Mouse (Mus musculus): ENCODE results near the gene Slfn5.
"Not testable (repeated sequence)": the region's sequence is repeated elsewhere in the genome, so short reads cannot be mapped to it uniquely, and the experiment has no call there.

Gene Slfn5

GRCm38 (mm10) chr11:82950736-82951481 is at the start of gene Slfn5:
Slfn5 (plus strand) TSS chr11:82951349.
- DNase-seq (ENCODE audit: low spot score): no peak

- DNase-seq (ENCODE audit: low spot score): no peak
These were observed 49.4 kb upstream of the Slfn5 start for GRCm38 (mm10) chr11:82901606-82902310.

GRCm38 (mm10) chr11:82904952-82905351 is 46.2 kb upstream of the Slfn5 start:
- DNase-seq (ENCODE audit: low spot score): no peak

- DNase-seq (ENCODE audit: low spot score): no peak
These were observed 45.3 kb upstream of the Slfn5 start for GRCm38 (mm10) chr11:82905816-82906215.

- DNase-seq (ENCODE audit: low spot score): peak; percentile 75
These were observed 43.2 kb upstream of the Slfn5 start, which contains the start of gene Nle1 for GRCm38 (mm10) chr11:82907651-82908607. Nle1 (minus strand) TSS chr11:82908411.

GRCm38 (mm10) chr11:82908608-82908989 is 42.5 kb upstream of the Slfn5 start:
- no peak for DNase-seq (ENCODE audit: low spot score)

- DNase-seq (ENCODE audit: low spot score): no peak
These were observed 40.9 kb upstream of the Slfn5 start, which contains the start of gene Unc45b for GRCm38 (mm10) chr11:82910250-82910649. Unc45b (plus strand) TSS chr11:82910550.

- no peak for DNase-seq (ENCODE audit: low spot score)
These were observed 40.3 kb upstream of the Slfn5 start for GRCm38 (mm10) chr11:82910679-82911389.

GRCm38 (mm10) chr11:82914711-82915352 is 36.3 kb upstream of the Slfn5 start:
- no peak for DNase-seq (ENCODE audit: low spot score)

GRCm38 (mm10) chr11:82920768-82921167 is 30.4 kb upstream of the Slfn5 start:
- no peak for DNase-seq (ENCODE audit: low spot score)

GRCm38 (mm10) chr11:82921691-82922090 is 29.5 kb upstream of the Slfn5 start:
- no peak for DNase-seq (ENCODE audit: low spot score)

GRCm38 (mm10) chr11:82923910-82924309 is 27.2 kb upstream of the Slfn5 start:
- not testable (repeated sequence) for DNase-seq (ENCODE audit: low spot score)

GRCm38 (mm10) chr11:82928897-82929632 is 22.1 kb upstream of the Slfn5 start:
- DNase-seq (ENCODE audit: low spot score): no peak

- DNase-seq (ENCODE audit: low spot score): no peak
These were observed 21.6 kb upstream of the Slfn5 start for GRCm38 (mm10) chr11:82929633-82929950.

- DNase-seq (ENCODE audit: low spot score): not testable (repeated sequence)
These were observed 20.7 kb upstream of the Slfn5 start for GRCm38 (mm10) chr11:82930391-82930955.

GRCm38 (mm10) chr11:82931161-82931560 is 20.0 kb upstream of the Slfn5 start:
- not testable (repeated sequence) for DNase-seq (ENCODE audit: low spot score)

- not testable (repeated sequence) for DNase-seq (ENCODE audit: low spot score)
These were observed 19.3 kb upstream of the Slfn5 start for GRCm38 (mm10) chr11:82931671-82932450.

- DNase-seq (ENCODE audit: low spot score): no peak
These were observed 18.0 kb upstream of the Slfn5 start for GRCm38 (mm10) chr11:82933186-82933585.

- DNase-seq (ENCODE audit: low spot score): no peak
These were observed 7.8 kb upstream of the Slfn5 start for GRCm38 (mm10) chr11:82943336-82943735.

Data from ovary, adult 18-20 months (tissue).